Mouse (Mus musculus) limb, embryonic 13.5 days (tissue): Measurements from ENCODE around the gene Scn4a. TPM values are rescaled to one million over a fixed set of nuclear protein-coding genes. Genes with fewer than 3 reads are reported as not detected.

ENCODE experiments used
- ATAC-seq: fragments of 200-750 bp; cut with Nextera tagmentation; 2 replicates; pipeline ENCODE4 v1.8.0; 2017; ENCODE audit warnings: low read depth, moderate number of reproducible peaks, moderate TSS enrichment; ENCODE audit not compliant: low FRiP score
- H3K27ac ChIP-seq: fragments of 300-500 bp; sonication (generic); 2 replicates; pipeline ENCODE4 v1.5.1; 2015; ENCODE audit warnings: inconsistent platforms, mild to moderate bottlenecking, moderate library complexity
- H3K27me3 ChIP-seq: fragments of 300-500 bp; sonication (generic); 2 replicates; pipeline ENCODE4 v1.6.1; 2015; ENCODE audit warnings: mild to moderate bottlenecking, inconsistent platforms
- H3K36me3 ChIP-seq: fragments of 300-500 bp; sonication (generic); 2 replicates; pipeline ENCODE4 v1.6.1; 2015; ENCODE audit warnings: inconsistent platforms, mild to moderate bottlenecking, moderate library complexity
- H3K4me1 ChIP-seq: fragments of 300-500 bp; sonication (generic); 2 replicates; pipeline ENCODE4 v1.6.1; 2015; ENCODE audit warnings: inconsistent platforms
- H3K4me2 ChIP-seq: fragments of 300-500 bp; sonication (generic); replicated peaks from 2 replicates; pipeline ENCODE4 v1.6.1; 2015; ENCODE audit warnings: inconsistent platforms, mild to moderate bottlenecking, moderate library complexity
- H3K4me3 ChIP-seq: fragments of 300-500 bp; sonication (generic); 2 replicates; pipeline ENCODE4 v1.5.1; 2015; ENCODE audit warnings: moderate library complexity, mild to moderate bottlenecking, inconsistent platforms
- H3K9ac ChIP-seq: fragments of 300-500 bp; sonication (generic); 2 replicates; pipeline ENCODE4 v1.6.1; 2015; ENCODE audit warnings: mild to moderate bottlenecking, inconsistent platforms
- H3K9me3 ChIP-seq: fragments of 300-500 bp; sonication (generic); 2 replicates; pipeline ENCODE4 v1.6.1; 2016; ENCODE audit warnings: inconsistent platforms
- WGBS: fragments of 180-500 bp; shearing (Covaris S2); methylation state at CpG from one replicate; pipeline ENCODE4 v1.1.7; 2015; 5-methylcytosine and 5-hydroxymethylcytosine counted together
- polyA plus RNA-seq: library from polyadenylated mRNA; unstranded; fragments of >200 nt; fragmentation: Nextera tagmentation; extraction: Ambion mirVana; gene quantifications from 2 replicates; pipeline ENCODE4 v1.2.1, GENCODE M21; 2015

Gene Scn4a
- polyA plus RNA-seq, 1 experiment from 2014 or later = 0.42 TPM

DNA sequence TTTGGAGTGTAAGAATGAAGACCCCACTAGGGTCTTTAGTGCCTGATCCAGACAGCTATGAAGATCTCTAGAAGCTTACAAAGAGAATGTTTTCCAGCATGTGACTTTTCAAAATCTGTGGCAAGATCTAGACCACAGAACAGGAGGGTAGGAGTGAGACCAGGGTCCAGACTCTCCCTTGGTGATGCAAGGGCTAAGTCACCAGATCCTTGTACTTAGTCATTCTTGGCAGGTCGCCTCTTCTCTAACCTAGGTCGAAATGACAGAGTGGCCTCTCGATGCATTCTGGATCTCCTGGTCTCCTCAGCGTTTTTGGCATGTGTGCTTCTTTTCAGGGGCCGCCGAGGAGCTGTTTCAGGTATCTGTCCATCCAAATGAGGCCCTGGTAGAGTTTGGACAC lies 70.6 kb downstream of the Scn4a start:
- no peak overlapping the region for H3K9ac ChIP-seq
- H3K4me3 ChIP-seq = no peak overlapping the region
- 84% methylated on average over 6 of the region's 6 CpGs for WGBS

DNA sequence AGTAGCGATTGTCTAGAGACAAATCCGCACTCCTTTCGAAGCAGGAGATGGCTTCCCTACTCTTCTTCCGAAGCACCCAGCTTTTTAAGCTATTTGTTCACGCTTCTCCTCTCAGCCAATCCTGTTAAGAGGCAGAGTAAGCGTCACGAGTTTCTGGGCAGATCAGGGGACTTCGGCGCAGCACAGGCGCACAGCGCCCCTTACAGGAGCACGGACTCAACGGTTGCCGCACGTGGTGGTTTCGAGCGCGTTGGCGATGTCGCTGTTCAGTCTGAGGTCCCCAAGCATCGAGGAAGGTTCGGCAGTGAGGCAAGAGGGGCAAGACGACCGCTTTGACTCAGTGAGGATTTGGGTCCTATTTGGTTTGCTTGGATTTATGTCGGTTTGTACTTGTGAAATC lies 76.6 kb downstream of the Scn4a start, which contains the start of gene Tcam1:
TSS of gene Tcam1 (plus strand) at position 219 of the 400 bp plus-strand sequence.
- peak within 1 kb of the TSS; percentile 60 for H3K4me2 ChIP-seq
- WGBS = 8% methylated on average over 25 of the region's 25 CpGs
- H3K4me1 ChIP-seq = peaks cover 35% of the 10 kb centered on the region
- peak within 1 kb of the TSS; percentile 30 for H3K4me3 ChIP-seq
- H3K9me3 ChIP-seq = no peaks in the 10 kb centered on the region
- no peaks in the 10 kb centered on the region; the same call in 1 of the 2 replicates for H3K27me3 ChIP-seq
- no peak within 1 kb of the TSS for H3K9ac ChIP-seq
- ATAC-seq = peak; percentile 38; the same call in 1 of the 2 replicates
- H3K36me3 ChIP-seq = no peaks in the 10 kb centered on the region
- no peak within 1 kb of the TSS for H3K27ac ChIP-seq

More for the DNA sequence above, 70.6 kb downstream of the Scn4a start:
- Histone ChIP-seq H3K4me1 (peaks cover 8% of the 10 kb centered on the region), H3K9me3 (no peaks in the 10 kb centered on the region), H3K36me3 (no peaks in the 10 kb centered on the region), H3K27ac (no peak overlapping the region), H3K27me3 (no peaks in the 10 kb centered on the region; the same call in 1 of the 2 replicates), H3K4me2 (no peak overlapping the region)
- no peak for ATAC-seq

DNA sequence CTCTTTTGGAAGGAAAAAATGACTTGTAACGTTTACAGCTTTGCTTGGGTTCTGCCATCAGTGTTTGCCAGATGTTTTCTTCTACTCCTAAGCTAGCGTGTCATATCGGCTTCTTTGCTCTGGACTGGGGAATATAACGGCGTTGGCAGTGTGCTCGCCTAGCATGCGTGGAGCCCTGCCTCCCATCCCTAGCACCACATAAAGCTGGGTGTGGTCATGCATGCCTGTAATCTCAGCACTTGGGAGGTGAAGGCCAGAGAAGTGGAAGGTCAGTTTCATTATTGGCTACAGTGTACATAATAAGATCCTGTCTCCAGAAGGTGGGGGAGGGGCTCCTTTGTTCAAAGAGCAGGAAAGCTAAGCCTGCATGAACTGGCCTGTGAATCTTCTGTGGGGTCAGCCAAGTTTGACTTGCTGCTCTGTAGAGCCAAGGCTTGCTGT lies 78.1 kb downstream of the Scn4a start:
- Histone ChIP-seq H3K9ac (no peak overlapping the region), H3K4me1 (peaks cover 50% of the 10 kb centered on the region), H3K27me3 (no peaks in the 10 kb centered on the region; the same call in 1 of the 2 replicates), H3K9me3 (no peaks in the 10 kb centered on the region), H3K4me3 (no peak overlapping the region), H3K4me2 (no peak overlapping the region; the same call in 1 of the 2 replicates), H3K27ac (peak overlapping the region; percentile 49), H3K36me3 (no peaks in the 10 kb centered on the region; the same call in 1 of the 2 replicates)
- WGBS = 59% methylated on average over 7 of the region's 7 CpGs
- no peak for ATAC-seq

DNA sequence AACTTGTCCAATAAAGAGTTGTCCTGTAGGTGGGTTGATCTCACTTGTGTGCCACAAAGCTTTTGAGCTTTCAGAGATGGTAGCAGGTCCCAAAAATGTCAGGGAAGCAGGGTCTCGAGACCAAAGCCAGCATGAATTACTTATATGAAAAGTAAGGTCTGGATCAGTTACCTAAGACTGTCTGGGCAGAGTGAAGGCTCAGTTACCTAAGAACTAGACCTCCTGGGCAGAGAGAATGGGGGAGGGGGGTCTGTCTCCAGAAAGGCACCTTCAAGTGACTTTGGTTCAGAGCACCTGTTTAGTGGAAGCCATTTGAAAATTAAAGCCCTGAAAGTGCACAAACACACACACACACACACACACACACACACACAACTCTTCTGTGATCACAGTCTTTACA lies 78.7 kb downstream of the Scn4a start:
- peaks cover 53% of the 10 kb centered on the region for H3K4me1 ChIP-seq
- H3K4me2 ChIP-seq = 0 out of 2 replicates have a peak overlapping the region, but pooled peaks have one; percentile 94
- H3K36me3 ChIP-seq = no peaks in the 10 kb centered on the region; the same call in 1 of the 2 replicates
- no peak overlapping the region for H3K4me3 ChIP-seq
- H3K27me3 ChIP-seq = no peaks in the 10 kb centered on the region; the same call in 1 of the 2 replicates
- H3K9ac ChIP-seq = no peak overlapping the region
- 72% methylated on average over 1 of the region's 1 CpGs for WGBS
- peak overlapping the region; percentile 49 for H3K27ac ChIP-seq
- no peak for ATAC-seq
- H3K9me3 ChIP-seq = no peaks in the 10 kb centered on the region

DNA sequence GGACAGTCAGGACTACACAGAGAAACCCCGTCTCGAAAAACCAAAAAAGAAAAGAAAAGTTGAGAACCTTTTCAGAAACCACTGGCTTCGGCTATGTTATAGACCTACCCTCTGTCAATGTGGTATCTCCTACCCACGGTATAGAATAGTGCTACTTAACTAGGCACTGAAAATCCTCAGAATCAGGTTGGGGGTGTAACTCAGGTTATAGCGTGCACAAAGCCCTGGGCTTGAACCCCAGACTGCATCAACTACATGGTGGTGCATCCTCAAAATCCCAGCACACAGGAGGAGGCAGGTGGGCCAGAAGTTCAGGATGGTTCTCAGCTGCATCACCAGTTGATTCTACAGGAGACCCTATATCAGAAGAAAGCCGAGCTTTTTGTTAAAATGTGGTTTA lies 79.3 kb downstream of the Scn4a start:
- peaks cover 58% of the 10 kb centered on the region for H3K4me1 ChIP-seq
- H3K27ac ChIP-seq = 0 out of 2 replicates have a peak overlapping the region, but pooled peaks have one; percentile 87
- H3K4me2 ChIP-seq = peak overlapping the region; percentile 94
- 92% methylated on average over 6 of the region's 6 CpGs for WGBS
- no peaks in the 10 kb centered on the region for H3K9me3 ChIP-seq
- H3K9ac ChIP-seq = no peak overlapping the region
- H3K36me3 ChIP-seq = no peaks in the 10 kb centered on the region; the same call in 1 of the 2 replicates
- ATAC-seq = no peak
- no peaks in the 10 kb centered on the region; the same call in 1 of the 2 replicates for H3K27me3 ChIP-seq
- peak overlapping the region; percentile 76; the same call in 1 of the 2 replicates for H3K4me3 ChIP-seq

DNA sequence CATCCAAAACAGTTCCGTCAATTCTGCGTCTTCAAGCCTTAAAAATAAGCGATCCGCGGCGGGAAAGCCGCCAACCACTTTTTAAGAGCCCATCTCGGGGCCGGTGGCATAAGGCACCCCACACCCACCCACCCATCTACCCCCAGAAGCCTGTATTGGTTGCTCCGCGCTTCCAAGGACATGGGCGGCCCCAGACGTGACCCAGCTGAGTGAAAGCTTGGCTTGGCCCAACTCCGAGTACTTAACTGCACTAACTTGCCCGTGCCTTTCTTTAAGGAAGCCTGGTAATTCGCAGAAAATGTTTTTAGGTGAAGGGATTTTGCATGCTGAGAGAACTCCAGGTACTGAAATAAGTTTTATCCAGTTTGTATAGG lies 79.8 kb downstream of the Scn4a start:
- Histone ChIP-seq H3K36me3 (no peaks in the 10 kb centered on the region; the same call in 1 of the 2 replicates), H3K4me2 (peak overlapping the region; percentile 94), H3K9ac (peak overlapping the region; percentile 65), H3K9me3 (no peaks in the 10 kb centered on the region), H3K27ac (peak overlapping the region; percentile 87), H3K4me1 (peaks cover 63% of the 10 kb centered on the region), H3K4me3 (peak overlapping the region; percentile 76), H3K27me3 (no peaks in the 10 kb centered on the region; the same call in 1 of the 2 replicates)
- no peak for ATAC-seq
- 10% methylated on average over 16 of the region's 16 CpGs for WGBS

DNA sequence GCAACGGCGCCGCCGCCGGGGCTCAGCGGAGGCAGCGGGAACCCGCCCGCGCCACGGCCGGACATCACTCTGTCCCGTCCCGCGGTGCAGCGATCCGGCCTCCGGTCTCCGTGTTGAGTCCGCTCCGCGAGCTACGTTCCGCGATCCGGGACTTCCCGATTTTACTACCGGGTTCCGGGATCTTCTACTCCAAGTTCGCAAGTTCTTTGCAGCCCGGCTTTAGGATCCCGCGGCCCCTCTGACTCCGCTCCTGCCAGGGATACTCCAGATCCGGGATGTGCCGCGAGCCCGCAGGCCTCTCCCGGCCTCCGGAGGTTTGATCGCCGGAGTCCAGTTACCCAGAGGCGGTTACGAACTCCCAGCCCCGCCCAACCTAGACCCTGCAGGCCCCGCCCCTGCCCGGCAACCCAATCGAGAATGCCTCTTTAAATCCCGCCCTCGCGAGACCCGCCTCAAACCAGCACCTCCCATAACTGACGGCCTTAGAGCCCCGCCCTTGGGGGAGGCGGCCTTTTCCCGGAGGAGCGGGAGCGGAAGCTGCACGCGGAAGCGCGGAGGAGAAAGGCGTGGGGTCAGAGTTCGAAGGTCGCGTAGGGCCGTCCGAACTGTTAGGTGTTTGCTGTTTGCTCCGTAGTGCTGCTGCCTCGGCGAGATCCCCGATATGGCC lies 80.3 kb downstream of the Scn4a start, which contains the start of gene Smarcd2:
TSS of gene Smarcd2 (minus strand) at position 329 of the 667 bp plus-strand sequence.
- peak within 1 kb of the TSS; percentile 96 for H3K27ac ChIP-seq
- H3K4me3 ChIP-seq = peak within 1 kb of the TSS; percentile 76
- no peaks in the 10 kb centered on the region; the same call in 1 of the 2 replicates for H3K36me3 ChIP-seq
- H3K9ac ChIP-seq = peak within 1 kb of the TSS; percentile 100
- H3K4me1 ChIP-seq = peaks cover 69% of the 10 kb centered on the region
- ATAC-seq = peak; percentile 94
- no peaks in the 10 kb centered on the region for H3K9me3 ChIP-seq
- no peaks in the 10 kb centered on the region for H3K27me3 ChIP-seq
- H3K4me2 ChIP-seq = peak within 1 kb of the TSS; percentile 94
- WGBS = under 1% methylated on average over 61 of the region's 72 CpGs

DNA sequence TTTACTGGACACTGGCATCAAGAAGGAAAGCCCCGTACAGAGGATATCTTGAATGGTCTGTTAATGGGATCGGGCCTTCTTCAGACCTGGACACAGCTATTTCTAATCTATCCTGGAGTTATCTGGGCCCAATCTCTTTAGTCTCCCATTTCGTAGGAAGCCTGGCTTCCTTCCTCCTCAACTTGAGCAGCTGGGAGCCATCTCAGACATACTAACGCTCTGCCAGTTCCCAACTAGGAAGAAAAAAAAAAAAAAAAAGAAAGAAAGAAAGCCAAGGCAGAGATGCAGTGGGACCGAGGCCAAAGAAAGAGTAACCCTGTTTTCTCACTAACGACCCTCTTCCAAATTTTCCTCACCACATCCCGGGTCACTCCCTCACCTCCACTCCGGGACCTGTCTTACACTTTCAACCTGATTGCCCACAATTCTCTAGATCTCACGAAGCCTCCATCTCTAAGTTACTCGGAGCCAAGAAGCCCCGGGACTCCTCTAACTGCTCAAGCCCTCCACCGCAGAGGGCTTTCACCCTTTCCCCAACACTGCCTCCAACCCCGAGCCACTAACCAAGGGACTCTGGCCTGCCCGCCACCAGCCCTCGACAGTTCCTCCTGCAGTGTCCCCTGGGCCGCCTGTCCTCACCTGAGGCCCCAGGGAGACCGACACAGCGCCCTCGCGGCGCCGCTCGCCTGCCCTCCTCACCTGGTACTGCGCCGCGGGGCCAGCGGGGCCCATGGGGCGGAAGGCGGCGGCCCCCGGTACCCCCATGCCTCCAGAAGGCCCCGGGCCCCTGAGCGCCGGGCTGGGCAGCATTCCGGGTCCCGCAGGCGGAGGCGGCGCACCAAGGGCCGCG lies 81.1 kb downstream of the Scn4a start:
- no peak; the same call in 1 of the 2 replicates for ATAC-seq
- peak overlapping the region; percentile 76 for H3K4me3 ChIP-seq
- no peaks in the 10 kb centered on the region for H3K27me3 ChIP-seq
- H3K4me1 ChIP-seq = peaks cover 76% of the 10 kb centered on the region
- WGBS = 1% methylated on average over 32 of the region's 41 CpGs
- H3K9ac ChIP-seq = peak overlapping the region; percentile 100
- H3K36me3 ChIP-seq = peaks cover 4% of the 10 kb centered on the region
- H3K4me2 ChIP-seq = peak overlapping the region; percentile 94
- H3K9me3 ChIP-seq = no peaks in the 10 kb centered on the region
- peak overlapping the region; percentile 96 for H3K27ac ChIP-seq

DNA sequence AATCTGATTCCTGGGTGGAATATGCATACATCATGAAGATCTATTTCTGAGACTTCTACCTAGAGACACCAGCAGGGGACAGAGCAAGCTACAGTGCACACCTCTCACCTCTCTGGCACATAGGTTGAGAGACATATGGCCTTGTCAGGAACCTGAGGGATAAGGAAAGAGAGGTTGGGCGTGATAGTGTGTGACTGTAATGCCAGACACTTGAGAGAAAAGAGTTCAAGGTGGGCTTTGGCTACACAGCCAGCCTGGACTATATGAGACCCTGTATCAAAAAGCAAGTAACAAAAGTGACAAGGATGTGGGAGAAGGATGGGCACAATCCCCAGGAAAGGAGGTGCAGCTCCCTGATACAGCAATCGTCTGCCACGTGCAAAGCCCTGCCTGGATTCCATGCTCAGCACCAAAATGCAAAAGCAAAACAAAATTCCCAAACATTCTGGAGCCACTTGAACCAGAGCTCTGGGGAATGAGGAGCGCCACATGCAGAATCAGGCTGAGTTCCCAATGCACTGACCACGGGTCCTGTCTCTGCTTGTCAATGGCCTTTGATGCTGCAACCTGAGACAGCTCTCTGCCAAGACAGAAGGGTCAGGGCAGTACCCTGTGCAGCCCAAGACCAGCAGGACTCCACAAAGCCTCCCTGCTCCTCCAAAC lies 81.8 kb downstream of the Scn4a start:
- H3K4me2 ChIP-seq = peak overlapping the region; percentile 94
- WGBS = 24% methylated on average over 5 of the region's 5 CpGs
- H3K4me1 ChIP-seq = peaks cover 78% of the 10 kb centered on the region
- H3K9ac ChIP-seq = peak overlapping the region; percentile 100
- no peak for ATAC-seq
- H3K36me3 ChIP-seq = peaks cover 11% of the 10 kb centered on the region
- peak overlapping the region; percentile 96 for H3K27ac ChIP-seq
- no peaks in the 10 kb centered on the region for H3K9me3 ChIP-seq
- H3K27me3 ChIP-seq = no peaks in the 10 kb centered on the region
- H3K4me3 ChIP-seq = peak overlapping the region; percentile 76

DNA sequence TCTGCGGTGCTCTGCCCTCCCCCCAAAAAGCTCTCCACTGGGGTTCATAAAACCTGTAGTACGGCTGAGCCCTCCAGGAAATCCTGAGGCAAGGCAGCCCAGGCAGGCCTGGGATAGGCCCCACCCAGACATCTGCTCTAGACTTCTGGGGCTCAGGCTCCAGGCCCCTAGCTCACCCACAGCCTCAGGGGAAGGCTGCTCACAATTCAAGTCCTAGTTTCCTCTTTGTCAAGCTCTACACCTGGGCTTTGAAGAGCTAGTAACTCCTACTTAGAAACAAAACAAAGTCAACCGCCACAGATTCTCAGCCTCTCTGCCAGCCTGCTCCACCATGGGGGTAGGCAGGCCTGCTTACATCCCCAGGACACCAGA lies 84.0 kb downstream of the Scn4a start:
- H3K27ac ChIP-seq = peak overlapping the region; percentile 87
- H3K9me3 ChIP-seq = no peaks in the 10 kb centered on the region
- no peak for ATAC-seq
- H3K4me3 ChIP-seq = peak overlapping the region; percentile 34
- no peaks in the 10 kb centered on the region for H3K27me3 ChIP-seq
- peak overlapping the region; percentile 62; the same call in 1 of the 2 replicates for H3K9ac ChIP-seq
- WGBS = 0% methylated on average over 3 of the region's 3 CpGs
- peaks cover 33% of the 10 kb centered on the region for H3K36me3 ChIP-seq
- peaks cover 61% of the 10 kb centered on the region for H3K4me1 ChIP-seq
- H3K4me2 ChIP-seq = peak overlapping the region; percentile 58
